Mouse (Mus musculus): Measurements from ENCODE around the gene AC141477.1. TPM values are rescaled to one million over a fixed set of nuclear protein-coding genes. Genes with fewer than 3 reads are reported as not detected.

AC141477.1 gene
- polyA plus RNA-seq, 1 experiment from 2014 or later = not detected

DNA sequence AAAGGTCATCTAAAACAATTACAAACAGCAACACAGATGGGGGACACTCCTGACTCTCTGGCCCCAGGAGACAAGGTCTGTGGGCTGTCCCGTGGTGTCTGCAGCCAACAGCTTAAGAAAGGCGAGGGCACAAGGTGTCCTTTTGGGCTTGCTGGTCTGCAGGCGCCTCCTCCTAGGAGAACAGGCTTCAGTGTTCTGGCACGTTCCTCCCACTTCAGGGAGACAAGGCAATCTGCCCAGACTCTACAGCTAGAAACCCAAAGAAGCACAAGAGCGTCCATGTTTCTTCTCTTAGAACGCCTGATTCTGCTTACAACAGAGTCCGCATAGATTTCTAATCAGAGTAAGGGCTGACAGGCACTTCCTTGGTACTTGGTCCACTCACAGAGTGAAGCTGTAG, 22.1 kb upstream of the AC141477.1 start:
- Histone ChIP-seq H3K4me2 (ENCODE audit: low read depth, low read length) (no peak overlapping the region), H3K4me1 (replicated peaks; ENCODE audit: control insufficient read depth, insufficient read depth, low read length) (no peaks in the 10 kb centered on the region), H3K4me3 (ENCODE audit: low read length) (no peak overlapping the region), H3K9me3 (ENCODE audit: control insufficient read depth, low read length) (peaks cover 7% of the 10 kb centered on the region), H3K36me3 (ENCODE audit: control insufficient read depth, insufficient read depth, low read length) (no peaks in the 10 kb centered on the region), H3K27ac (ENCODE audit: low read length) (no peak overlapping the region), H3K9ac (ENCODE audit: low read length) (no peak overlapping the region), H3K27me3 (ENCODE audit: control insufficient read depth, insufficient read depth, low read depth, low read length) (no peaks in the 10 kb centered on the region)
- ATAC-seq (ENCODE audit: low read depth) = no peak
- 84% methylated on average over 7 of the region's 7 CpGs for WGBS

DNA sequence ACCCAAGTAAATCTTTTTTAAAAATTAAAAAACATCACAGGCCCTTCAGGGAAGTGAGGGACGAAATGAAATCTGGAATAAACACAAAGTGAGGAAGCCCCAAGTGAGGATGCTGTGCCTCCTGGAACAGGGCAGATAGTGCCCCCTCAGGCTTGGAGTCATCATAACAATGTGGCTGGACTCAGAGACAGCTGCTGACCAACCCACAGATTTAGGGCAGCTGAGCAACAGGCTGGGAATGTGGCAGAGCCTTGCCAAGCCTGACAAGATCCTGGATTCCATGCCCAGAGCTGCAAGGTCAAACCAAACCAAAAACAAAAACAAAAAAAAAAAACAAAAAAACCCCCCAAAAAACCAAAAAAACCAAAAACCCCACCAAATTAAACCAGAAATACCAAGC, 21.0 kb upstream of the AC141477.1 start:
- Histone ChIP-seq H3K4me3 (ENCODE audit: low read length) (no peak overlapping the region), H3K27me3 (ENCODE audit: control insufficient read depth, insufficient read depth, low read depth, low read length) (no peaks in the 10 kb centered on the region), H3K4me2 (ENCODE audit: low read depth, low read length) (no peak overlapping the region), H3K9ac (ENCODE audit: low read length) (no peak overlapping the region), H3K9me3 (ENCODE audit: control insufficient read depth, low read length) (peaks cover 7% of the 10 kb centered on the region), H3K27ac (ENCODE audit: low read length) (no peak overlapping the region), H3K36me3 (ENCODE audit: control insufficient read depth, insufficient read depth, low read length) (no peaks in the 10 kb centered on the region), H3K4me1 (replicated peaks; ENCODE audit: control insufficient read depth, insufficient read depth, low read length) (no peaks in the 10 kb centered on the region)
- WGBS = 86% methylated on average over 1 of the region's 1 CpGs
- ATAC-seq (ENCODE audit: low read depth) = no peak

DNA sequence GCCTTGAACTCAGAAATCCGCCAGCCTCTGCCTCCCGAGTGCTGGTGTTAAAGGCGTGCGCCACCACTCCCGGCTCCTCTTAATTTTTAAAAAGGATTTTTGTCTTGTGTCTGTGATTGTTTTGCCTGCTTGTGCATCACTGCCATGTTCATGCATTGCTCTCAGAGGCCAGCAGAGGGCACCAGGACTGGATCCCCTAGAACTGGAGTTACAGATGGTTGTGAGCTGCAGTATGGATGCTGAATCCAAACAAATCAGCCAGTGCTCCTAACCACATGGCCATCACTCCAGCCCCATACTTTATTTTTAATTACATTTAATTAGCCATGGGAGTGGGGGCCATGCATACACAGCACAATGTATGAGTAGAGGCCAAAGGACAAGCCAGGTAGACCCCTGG, 15.0 kb upstream of the AC141477.1 start:
- no peaks in the 10 kb centered on the region for H3K4me1 ChIP-seq (replicated peaks; ENCODE audit: control insufficient read depth, insufficient read depth, low read length)
- peaks cover 7% of the 10 kb centered on the region for H3K9me3 ChIP-seq (ENCODE audit: control insufficient read depth, low read length)
- 37% methylated on average over 5 of the region's 5 CpGs for WGBS
- no peak overlapping the region for H3K9ac ChIP-seq (ENCODE audit: low read length)
- H3K4me2 ChIP-seq (ENCODE audit: low read depth, low read length) = no peak overlapping the region
- no peak overlapping the region for H3K27ac ChIP-seq (ENCODE audit: low read length)
- no peak for ATAC-seq (ENCODE audit: low read depth)
- H3K4me3 ChIP-seq (ENCODE audit: low read length) = no peak overlapping the region
- no peaks in the 10 kb centered on the region for H3K36me3 ChIP-seq (ENCODE audit: control insufficient read depth, insufficient read depth, low read length)
- H3K27me3 ChIP-seq (ENCODE audit: control insufficient read depth, insufficient read depth, low read depth, low read length) = no peaks in the 10 kb centered on the region

DNA sequence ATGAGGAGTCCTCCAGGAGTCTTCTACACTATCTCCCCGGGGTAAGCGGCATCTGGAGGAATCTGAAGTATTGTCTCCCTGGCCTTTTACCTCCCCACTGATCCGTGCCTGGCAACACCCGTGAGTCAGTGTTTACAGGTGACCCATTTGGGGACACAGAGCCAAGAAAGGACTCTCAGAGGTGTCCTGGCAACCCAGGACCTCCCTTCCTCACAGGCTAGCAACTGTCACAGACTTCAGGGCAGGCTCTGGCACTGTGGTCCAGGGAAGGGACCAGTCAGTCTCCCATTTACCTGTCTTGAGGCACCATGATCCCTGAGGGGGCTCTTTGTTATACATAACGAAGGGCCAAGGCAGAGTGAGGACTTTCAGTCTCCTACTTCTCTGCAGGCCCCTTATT, 8.6 kb upstream of the AC141477.1 start, which contains the start of gene 2610028H24Rik:
TSS of gene 2610028H24Rik (plus strand) at position 231 of the 400 bp plus-strand sequence.
- no peak for ATAC-seq (ENCODE audit: low read depth)

DNA sequence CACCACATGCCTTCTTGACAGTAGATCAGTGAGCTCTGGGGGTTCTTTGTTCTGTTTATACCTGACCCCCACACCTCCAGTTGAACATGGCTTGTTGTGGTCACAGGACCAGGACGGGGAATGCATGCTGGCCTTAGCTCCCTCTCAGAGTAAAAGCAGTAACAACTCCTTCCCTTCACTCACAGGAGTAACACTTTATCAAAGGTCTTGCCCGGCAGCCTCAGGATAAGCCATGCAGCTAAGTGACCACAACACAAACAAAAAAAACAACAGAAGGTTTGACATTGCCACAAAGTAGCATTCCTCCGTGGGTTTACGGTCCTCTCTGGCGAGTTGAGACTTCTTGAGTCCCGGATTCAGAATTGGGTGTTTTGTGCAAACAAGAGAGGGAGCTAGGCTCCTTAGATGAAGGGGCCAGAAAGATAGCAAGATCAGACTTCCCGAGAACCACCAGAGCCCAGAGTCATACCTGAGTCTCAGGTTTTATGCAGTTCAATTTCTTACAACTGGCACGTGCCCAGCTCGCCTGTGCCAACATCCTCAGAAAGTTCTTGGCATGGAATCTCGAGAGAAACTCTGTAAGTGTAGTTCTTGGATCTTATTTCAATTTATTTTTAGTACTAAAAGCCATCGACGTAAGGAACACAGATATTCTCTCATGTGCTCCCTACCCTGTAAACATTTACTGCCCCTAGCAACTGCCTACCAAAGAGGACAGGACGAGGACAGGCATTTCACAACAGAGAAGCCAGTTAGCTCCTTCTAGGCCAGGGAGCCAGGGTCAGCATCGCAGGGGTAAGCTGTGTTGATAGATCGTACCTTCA, 7.4 kb upstream of the AC141477.1 start:
- H3K36me3 ChIP-seq (ENCODE audit: control insufficient read depth, insufficient read depth, low read length) = no peaks in the 10 kb centered on the region
- no peaks in the 10 kb centered on the region for H3K27me3 ChIP-seq (ENCODE audit: control insufficient read depth, insufficient read depth, low read depth, low read length)
- ATAC-seq (ENCODE audit: low read depth) = peak; percentile 56; the same call in 1 of the 2 replicates
- no peak overlapping the region for H3K9ac ChIP-seq (ENCODE audit: low read length)
- H3K4me3 ChIP-seq (ENCODE audit: low read length) = no peak overlapping the region
- H3K27ac ChIP-seq (ENCODE audit: low read length) = peak overlapping the region; percentile 86
- no peaks in the 10 kb centered on the region for H3K9me3 ChIP-seq (ENCODE audit: control insufficient read depth, low read length)
- no peak overlapping the region for H3K4me2 ChIP-seq (ENCODE audit: low read depth, low read length)
- peaks cover 17% of the 10 kb centered on the region for H3K4me1 ChIP-seq (replicated peaks; ENCODE audit: control insufficient read depth, insufficient read depth, low read length)
- 54% methylated on average over 15 of the region's 15 CpGs for WGBS

More for the DNA sequence above, 8.6 kb upstream of the AC141477.1 start, which contains the start of gene 2610028H24Rik:
- H3K9ac ChIP-seq (ENCODE audit: low read length) = 0 out of 2 replicates have a peak within 1 kb of the TSS, but pooled peaks have one; percentile 5
- H3K4me1 ChIP-seq (replicated peaks; ENCODE audit: control insufficient read depth, insufficient read depth, low read length) = peaks cover 11% of the 10 kb centered on the region
- peak within 1 kb of the TSS; percentile 83 for H3K27ac ChIP-seq (ENCODE audit: low read length)
- H3K4me3 ChIP-seq (ENCODE audit: low read length) = no peak within 1 kb of the TSS
- no peaks in the 10 kb centered on the region for H3K9me3 ChIP-seq (ENCODE audit: control insufficient read depth, low read length)
- 45% methylated on average over 5 of the region's 5 CpGs for WGBS
- H3K36me3 ChIP-seq (ENCODE audit: control insufficient read depth, insufficient read depth, low read length) = no peaks in the 10 kb centered on the region
- H3K27me3 ChIP-seq (ENCODE audit: control insufficient read depth, insufficient read depth, low read depth, low read length) = no peaks in the 10 kb centered on the region
- no peak within 1 kb of the TSS for H3K4me2 ChIP-seq (ENCODE audit: low read depth, low read length)

DNA sequence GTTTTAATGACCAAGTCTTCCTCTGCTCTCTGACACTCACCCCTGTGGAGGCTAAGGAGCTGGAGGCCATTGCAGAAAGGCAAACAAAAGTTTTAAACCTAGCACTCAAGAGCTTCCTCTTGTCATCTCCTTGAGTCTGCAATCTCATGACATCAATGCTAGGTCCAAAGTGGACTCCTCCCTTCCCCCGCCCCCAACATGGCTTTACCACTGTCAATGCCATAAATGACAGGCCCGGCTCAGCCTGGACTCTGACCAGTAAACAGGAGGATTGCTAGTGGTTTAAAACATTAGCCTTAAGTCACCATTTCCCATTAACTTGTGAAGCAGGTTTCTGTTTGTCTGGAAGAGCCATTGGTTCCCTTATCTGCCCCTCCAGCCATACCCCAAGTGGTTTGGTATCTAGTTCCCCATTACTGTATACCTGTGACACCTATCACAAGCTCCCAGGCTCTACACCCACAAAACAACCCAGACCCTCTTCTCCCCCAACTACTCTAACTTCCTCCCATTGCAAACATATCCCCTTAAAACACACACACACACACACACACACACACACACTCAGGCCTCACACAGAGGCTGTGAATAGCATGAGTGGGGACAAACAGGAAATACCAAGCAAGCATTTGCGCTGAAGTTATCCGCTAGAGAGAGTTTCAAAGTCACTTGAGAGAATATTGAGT, 5.9 kb upstream of the AC141477.1 start:
- Histone ChIP-seq H3K27me3 (ENCODE audit: control insufficient read depth, insufficient read depth, low read depth, low read length) (no peaks in the 10 kb centered on the region), H3K9me3 (ENCODE audit: control insufficient read depth, low read length) (no peaks in the 10 kb centered on the region), H3K27ac (ENCODE audit: low read length) (peak overlapping the region; percentile 42), H3K9ac (ENCODE audit: low read length) (no peak overlapping the region), H3K4me1 (replicated peaks; ENCODE audit: control insufficient read depth, insufficient read depth, low read length) (peaks cover 23% of the 10 kb centered on the region), H3K4me2 (ENCODE audit: low read depth, low read length) (no peak overlapping the region), H3K4me3 (ENCODE audit: low read length) (no peak overlapping the region), H3K36me3 (ENCODE audit: control insufficient read depth, insufficient read depth, low read length) (no peaks in the 10 kb centered on the region)
- no peak for ATAC-seq (ENCODE audit: low read depth)
- 62% methylated on average over 4 of the region's 4 CpGs for WGBS

DNA sequence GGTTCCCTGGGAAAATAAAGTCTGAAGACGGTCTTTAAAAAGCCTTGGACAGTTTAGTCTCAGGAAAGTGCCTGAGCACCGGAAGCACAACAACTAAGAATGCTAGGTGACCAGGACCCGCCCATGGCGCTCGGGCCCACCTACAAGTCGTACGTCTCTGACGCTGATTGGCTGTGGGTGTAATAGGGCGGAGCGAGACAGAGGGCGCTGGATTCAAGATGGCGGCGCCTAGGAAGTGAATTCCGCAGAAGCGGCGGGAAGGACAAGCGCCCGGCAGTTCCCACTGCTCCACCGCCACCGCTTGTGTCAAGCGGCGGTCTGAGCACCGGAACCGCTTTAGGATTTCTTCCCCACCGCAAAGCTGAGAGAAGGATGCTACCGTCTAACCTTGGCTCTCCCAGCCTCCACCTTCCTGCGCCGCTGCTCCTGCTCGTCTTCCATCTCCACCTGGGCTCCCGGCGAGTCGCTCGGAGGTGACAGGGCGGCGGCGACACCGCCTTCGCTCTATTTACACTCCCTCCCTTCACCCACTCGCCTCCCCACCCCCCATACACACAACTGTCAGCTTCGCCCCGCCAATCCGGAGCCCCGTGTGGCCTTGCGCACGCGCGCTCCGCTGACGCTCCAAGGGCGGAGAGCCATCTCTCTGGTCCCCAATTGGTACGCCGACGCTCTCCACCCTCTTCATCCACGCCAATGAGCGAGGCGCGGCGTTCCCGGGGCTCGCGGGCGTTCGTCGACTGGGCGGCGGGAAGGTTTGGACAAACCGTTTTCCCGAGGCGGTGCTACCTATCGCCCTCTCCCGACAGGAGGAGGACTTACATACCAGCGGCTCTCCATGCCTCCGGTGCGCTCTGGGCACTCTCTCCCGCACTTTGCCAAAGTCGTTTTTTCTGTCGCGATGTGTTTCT, 2.2 kb upstream of the AC141477.1 start, which contains the start of gene Pcnt:
TSS of gene Pcnt (minus strand) at position 609 of the 911 bp plus-strand sequence.
- Histone ChIP-seq H3K27me3 (ENCODE audit: control insufficient read depth, insufficient read depth, low read depth, low read length) (no peaks in the 10 kb centered on the region), H3K4me2 (ENCODE audit: low read depth, low read length) (peak within 1 kb of the TSS; percentile 85), H3K4me3 (ENCODE audit: low read length) (peak within 1 kb of the TSS; percentile 80), H3K36me3 (ENCODE audit: control insufficient read depth, insufficient read depth, low read length) (peaks cover 8% of the 10 kb centered on the region), H3K27ac (ENCODE audit: low read length) (peak within 1 kb of the TSS; percentile 99), H3K9me3 (ENCODE audit: control insufficient read depth, low read length) (no peaks in the 10 kb centered on the region), H3K9ac (ENCODE audit: low read length) (peak within 1 kb of the TSS; percentile 87), H3K4me1 (replicated peaks; ENCODE audit: control insufficient read depth, insufficient read depth, low read length) (peaks cover 16% of the 10 kb centered on the region)
- WGBS = under 1% methylated on average over 77 of the region's 78 CpGs
- peak; percentile 98 for ATAC-seq (ENCODE audit: low read depth)

DNA sequence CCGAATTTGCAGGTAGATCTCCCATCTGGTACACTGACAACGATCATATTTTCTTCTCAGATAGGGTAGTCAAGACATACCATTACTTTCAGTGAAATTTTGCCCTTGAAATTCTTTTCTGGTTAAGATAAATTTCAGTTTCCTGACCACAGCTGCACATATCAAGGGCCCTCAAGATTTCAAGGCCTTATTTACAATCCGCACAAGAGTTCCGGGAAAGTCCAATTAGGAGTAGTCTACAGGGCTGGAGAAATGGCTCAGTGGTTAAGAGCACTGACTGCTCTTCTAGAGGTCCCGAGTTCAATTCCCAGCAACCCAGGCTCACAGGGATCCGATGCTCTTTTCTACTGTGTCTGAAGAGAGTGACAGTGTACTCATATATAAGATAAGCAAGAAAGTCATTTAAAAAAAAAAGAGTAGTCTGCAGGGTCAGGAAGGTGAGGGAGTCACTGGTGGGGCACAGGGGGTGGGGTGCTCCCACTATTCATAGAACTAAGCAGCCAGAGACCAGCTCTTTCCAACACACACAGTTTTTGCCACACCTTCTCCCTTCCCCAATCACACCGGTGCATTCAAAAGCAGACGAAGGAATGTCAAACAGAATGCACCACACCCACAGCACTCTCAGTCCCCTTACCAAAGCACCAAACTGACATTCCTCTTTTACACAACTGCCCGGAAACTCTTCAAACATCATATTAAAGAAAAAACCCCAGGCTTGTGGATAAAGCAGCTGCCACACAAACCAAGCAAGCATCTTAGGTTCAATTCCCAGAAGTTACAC, 945 bp downstream of the AC141477.1 start:
- H3K4me3 ChIP-seq (ENCODE audit: low read length) = no peak overlapping the region
- H3K9ac ChIP-seq (ENCODE audit: low read length) = no peak overlapping the region
- no peak overlapping the region for H3K4me2 ChIP-seq (ENCODE audit: low read depth, low read length)
- 75% methylated on average over 9 of the region's 9 CpGs for WGBS
- peaks cover 28% of the 10 kb centered on the region for H3K36me3 ChIP-seq (ENCODE audit: control insufficient read depth, insufficient read depth, low read length)
- H3K27ac ChIP-seq (ENCODE audit: low read length) = peak overlapping the region; percentile 72
- H3K4me1 ChIP-seq (replicated peaks; ENCODE audit: control insufficient read depth, insufficient read depth, low read length) = peaks cover 13% of the 10 kb centered on the region
- no peaks in the 10 kb centered on the region for H3K27me3 ChIP-seq (ENCODE audit: control insufficient read depth, insufficient read depth, low read depth, low read length)
- ATAC-seq (ENCODE audit: low read depth) = no peak
- H3K9me3 ChIP-seq (ENCODE audit: control insufficient read depth, low read length) = no peaks in the 10 kb centered on the region

Measured in lung, embryonic 16.5 days (tissue).